Mouse (Mus musculus) liver (tissue): ENCODE measurements at regions not wholly inside any gene's neighbourhood (a gene's known extent, or its start where the extent isn't known, plus 50 kb on each side); places are given as distances from the start of the nearest gene placed in this dataset.

ENCODE experiments used
- DNase-seq: peaks from one replicate; pipeline ENCODE4 v3.0.0-alpha.2; 2020; ENCODE audit warnings: mixed read lengths

DNA sequence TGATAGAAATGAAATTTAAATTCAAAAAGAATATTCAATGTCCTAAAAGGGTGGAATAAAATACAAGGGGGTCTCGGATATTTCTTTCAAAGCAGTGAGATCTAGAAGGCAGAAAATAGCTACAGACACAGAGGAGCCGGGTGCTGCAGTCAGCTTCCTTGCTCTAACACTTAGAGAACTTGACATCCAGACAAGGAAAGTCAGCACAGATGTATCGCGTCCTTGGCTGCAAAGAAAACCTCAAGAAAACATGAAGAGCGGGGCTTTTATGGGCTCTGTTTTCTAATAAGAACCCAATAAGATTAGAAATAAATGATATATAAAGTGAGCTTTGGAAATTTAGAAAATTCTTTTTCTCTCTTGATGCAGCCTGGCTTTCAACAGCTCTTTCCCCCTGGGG lies 53.1 kb upstream of the Glis3 start:
- no peak for DNase-seq

DNA sequence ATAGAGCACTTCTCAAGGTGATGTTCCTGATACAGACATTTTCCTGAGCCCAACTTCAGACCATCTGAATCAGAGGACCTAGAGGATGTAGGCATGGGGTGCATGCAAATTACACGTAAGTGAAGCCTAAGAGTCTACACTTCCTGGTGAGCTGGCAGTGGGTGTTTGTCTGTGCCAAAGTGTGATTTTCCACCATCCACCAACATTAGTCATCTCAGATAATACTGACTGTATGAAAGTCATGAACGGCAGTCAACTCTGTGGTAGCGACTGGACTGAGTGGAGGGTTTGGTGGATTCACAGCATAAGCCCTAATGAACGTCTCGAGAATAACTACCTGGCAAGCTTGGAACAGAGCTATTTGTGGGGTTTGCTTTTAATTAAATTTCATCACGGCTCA lies 53.9 kb upstream of the Glis3 start:
- DNase-seq = no peak

DNA sequence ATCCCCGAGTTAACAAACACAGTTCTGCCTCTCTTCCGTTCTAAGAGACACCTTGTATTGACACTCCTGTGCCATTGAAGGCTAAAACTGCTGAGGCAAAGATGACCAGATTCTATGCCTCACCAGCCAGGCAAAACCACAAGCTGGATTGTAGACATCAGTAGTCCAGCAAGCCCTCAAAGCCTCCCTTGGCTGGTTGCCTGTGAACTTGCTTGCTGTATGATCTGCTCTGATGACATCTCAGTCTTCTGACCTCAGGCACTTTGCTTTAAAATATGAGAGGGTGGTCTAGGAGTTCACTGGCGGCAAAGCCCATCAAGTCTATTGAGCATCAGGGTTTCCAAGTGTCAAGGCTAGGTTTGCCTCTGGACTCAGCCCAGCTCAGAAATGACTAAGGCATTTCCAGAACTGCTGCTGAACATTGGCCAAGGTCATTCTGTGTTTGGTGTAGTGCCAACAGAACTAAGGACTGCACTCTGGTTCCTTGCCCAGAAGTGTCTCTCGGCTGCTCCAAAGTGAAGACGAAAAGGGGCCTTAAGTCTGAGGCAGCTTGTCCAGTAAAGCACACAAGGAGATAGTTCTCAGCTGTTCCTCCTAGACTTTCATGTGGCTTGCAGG lies 63.4 kb upstream of the Glis3 start:
- no peak for DNase-seq

DNA sequence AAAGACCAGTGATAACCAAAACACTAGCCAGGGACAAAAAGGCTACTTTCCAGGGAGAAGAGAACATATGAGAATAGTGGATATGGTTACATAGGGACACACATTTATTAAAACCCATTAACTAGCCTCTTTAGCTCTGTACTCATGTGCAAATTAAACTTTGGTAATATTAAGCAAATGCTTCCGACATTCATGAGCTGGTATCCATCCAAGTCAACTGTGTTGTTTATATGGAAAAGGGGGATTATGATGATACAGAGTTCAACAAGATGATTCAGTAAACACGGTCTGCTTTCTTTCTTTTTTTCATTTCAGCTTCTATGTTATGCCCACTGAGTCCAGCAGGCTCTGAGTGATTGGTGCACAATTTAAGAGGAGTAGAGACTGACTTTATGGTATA lies 65.2 kb upstream of the Glis3 start:
- DNase-seq = no peak

DNA sequence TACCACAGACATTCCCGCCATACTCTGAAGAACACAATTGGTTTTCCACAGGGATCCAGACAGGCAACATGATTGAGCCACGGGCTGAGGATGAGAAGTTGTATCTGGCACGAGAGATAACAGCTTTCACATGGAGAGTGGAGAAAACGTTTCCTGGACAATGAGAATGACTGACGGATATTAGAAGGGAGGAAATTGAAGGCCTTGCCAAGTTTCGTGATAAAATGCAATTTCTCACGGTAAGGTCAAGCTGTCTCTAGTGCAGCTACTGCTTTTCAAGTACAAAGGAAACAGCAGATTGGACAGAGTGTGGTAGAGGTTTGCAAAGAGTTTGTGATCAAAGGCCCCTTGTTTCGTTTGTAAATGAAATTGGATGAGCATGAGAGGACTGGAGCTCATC lies 65.7 kb upstream of the Glis3 start:
- no peak for DNase-seq

DNA sequence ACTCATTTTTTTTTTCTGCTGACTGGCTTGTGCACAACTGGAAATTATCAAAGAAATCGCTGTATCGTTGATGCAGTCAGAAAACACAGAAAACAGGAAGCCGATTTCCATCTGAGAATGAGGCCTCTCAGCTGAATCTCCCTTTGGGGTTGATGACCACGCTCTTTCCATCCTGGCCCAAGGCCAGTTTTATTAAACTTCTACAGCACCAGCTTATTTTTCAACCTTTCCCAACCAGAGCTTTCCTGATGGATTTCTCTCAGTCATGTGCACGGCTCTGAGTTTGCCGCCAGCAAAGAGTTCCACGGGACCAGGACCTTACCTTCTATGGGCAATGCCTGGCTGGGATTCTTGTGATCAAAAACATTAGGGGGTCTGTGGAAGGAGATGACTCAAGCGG lies 71.2 kb upstream of the Glis3 start:
- no peak for DNase-seq

DNA sequence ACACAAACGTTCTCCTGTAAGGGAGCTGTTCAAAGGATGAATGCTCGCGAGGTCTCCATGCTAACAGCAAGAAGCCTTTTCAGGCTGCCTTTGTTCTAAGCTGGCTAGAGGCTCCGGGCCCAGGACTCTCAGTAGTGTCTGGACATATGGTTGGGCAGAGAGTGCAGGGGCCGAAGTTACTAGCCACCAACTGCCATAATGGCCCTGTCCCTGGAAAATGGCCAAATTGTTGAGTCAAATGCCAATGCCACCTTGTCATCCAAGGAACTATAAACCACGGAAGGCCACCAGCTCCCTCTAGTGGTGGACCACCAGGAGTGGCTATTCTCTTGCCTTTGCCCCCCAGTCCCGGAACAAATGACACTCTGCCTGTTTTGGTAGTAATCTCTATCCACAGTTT lies 76.0 kb upstream of the Slc1a1 start:
- peak; percentile 36 for DNase-seq

DNA sequence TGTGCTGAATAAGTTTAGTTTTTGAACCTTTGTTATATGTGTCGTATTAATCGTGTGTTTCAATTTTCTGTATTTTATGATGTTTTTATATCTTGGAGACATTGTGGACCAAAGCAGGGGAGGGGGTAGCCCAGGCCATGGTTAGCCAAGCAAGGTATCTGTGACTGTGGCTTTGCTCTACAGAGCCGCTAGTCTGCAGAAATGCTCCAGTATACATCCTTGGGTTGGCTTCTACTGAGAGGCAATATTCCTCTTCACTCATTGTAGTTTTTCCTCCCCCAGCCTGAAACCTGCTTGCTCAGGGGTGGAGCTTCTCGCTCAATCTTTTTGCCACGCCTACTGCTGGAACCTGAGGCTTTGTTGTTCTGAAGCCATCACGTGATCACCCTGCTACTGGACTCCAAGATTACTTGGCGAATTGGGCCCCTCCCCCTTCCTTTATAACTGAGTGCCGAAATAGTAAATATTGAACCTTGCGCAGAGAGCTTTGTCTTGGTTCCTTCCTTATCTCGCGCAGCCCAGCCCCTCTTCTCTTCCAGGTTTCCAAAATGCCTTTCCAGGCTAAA lies 70.0 kb upstream of the Slc1a1 start:
- no peak for DNase-seq

DNA sequence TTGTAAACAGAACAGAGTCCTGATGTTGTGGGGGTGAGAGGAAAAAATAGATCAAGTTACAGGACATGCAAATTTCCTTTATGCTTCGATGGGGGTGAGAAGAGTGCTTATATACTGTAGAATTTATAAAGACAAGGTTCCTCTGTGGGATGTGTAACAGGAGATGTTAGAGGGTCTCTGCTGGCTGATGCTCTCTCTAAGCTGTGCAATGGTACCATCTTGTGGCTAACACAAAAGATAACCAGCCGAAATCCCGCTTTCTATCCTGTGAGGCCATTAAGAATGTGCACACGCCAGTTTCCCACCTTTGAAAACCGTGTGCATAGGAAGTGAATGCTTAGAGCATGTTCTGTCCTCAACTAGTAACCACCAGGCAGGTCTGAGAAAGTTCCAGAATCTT lies 66.6 kb upstream of the Slc1a1 start:
- DNase-seq = no peak

DNA sequence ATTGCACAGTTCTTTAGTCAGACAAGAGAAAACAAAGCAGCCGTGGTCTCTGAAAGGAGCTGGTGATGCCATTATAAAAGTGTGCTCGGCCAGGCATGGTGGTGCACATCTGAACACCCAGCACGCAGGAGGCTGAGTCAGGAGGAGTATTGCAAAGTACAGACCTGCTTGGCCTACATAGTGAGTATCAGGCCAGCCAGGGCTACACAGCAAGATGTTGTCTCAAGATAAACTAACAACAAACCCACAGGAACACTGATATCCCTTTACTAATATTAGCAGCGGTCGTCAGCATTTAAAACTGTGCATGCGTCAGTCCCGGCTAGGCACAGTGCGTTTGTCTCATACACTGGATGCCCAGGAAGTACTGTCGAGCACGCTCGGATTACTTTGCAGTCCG lies 64.4 kb upstream of the Slc1a1 start:
- DNase-seq = peak; percentile 10

DNA sequence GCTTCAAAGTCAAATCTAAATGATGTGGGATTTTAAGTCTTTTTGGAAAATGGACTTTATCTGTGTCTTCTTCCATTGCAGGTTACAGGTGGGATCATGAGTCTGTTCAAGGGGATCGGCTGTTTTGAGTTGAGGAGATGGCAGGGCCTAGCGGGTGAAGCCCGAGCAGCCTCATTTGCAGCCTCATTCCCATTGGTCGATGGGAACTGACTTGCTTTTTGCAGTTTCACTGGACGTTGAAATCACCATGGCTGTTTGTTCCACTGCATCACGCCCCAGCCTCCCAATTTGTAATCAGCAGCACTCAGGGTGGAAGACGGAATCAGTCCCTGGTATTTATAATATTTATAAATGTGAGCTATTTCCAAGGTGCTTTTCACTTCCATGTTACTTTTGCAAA lies 63.0 kb upstream of the Slc1a1 start:
- DNase-seq = no peak

DNA sequence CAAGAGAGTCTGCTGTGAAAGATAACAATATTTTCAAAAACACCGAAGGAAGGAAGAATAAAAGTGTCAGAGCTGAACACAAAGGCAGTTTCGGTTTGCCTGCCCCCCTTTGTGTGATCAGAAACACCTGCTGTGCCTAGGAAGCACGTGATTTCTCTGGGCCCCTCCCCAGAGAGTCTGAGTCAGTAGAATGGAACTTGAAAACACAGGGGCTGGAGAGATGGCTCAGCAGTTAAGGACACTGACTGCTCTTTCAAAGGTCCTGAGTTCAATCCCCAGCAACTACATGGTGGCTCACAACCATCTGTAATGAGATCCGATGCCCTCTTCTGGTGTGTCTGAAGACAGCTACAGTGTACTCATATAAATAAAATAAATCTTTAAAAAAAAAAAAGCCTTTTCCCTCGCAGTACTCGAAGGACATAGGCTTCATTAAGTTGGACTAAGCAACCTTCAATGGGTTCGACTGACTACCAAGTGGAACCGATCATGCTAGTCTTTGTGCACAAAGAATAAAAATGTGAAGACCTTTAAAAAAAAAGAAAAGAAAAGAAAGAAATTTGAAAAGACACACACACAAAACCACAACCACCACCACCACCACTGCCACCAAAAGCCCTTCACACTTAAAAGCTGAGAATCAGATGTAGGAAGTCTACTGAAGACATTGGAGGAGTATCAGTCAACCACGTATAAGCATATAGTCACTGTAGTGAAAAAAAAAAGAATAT lies 61.8 kb upstream of the Slc1a1 start:
- no peak for DNase-seq

DNA sequence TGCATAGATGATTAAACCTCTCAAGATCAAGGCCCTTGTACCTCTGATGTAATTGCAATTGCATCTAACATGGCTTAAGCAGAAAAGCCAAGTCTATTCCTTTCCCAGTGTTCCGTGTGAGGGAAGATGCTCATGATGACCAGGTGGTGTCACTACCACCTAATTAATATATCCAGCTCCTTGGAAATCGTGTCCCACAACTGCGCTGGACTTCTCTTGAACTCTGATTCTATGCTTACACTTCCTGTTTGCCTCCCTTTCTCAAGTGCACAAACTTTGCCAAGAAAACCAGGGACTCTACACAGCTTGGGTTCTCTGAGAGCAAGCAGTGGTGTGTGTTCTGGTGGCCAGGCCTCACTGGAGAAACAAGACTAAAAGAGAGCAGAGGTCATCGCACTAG lies 58.0 kb upstream of the Slc1a1 start:
- no peak for DNase-seq

DNA sequence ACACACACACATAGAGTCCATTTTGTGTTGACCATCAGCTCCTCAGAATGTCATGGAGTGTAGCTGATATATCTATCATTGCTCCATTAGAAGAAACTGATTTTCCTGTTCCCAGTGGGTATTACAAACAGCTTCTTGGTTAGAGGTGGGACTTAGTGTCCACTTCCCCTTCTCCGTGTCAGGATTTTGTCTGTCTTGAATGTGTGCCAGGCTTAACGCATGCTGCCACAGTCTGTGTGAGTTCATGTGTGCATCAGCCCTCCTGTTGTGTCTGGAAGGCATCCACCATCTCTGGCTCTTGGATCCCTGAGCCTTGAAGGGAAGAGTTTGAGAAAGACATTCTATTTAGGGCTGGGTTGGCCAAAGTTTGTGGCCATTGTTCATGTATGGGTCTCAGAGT lies 57.2 kb upstream of the Slc1a1 start:
- DNase-seq = no peak

DNA sequence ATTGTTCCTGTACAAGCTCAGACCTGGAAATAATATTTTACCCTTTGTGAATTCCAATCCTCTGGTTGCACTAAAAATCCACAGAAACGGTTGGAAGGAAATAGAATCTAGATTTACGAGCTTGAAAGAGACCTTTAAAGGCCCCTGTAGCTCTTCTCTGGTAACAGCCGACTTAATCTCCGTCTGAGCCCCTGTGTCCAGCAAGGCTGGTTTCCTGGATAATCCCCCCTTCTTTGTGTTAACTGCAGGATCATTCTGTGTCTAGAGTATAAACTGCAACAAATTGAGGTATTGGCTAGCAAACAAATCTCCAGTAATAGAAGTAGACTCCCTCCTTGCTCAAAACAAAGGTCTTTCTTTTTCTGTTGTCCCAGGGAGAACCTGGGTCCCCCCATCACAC lies 56.5 kb upstream of the Slc1a1 start:
- DNase-seq = no peak

DNA sequence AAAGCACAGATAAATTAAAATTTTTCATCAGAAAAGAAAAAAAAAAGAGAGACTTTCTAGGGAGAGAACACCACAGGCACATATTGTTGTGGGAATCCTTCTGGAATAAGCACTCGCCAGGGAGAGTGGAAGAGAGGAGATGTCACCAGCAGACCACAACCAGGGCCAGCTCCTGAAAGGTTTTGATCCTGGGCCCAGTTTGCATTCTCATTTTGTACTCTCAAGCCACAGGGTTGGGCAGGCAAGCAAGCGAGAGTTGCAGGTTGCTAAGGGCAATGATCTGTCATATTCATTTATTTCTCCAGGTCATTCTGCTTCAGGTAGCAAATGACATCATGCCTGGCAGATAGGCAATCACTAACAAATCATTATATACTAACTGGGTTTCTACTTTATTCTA lies 52.9 kb upstream of the Slc1a1 start:
- DNase-seq = no peak
